Mouse (Mus musculus) bone marrow macrophage, adult 2 months (primary cell): ENCODE data around the gene Wfdc12.

Experiments used
- CTCF ChIP-seq: IDR thresholded peaks from 2 replicates; pipeline ENCODE4 v1.5.1; 2012; ENCODE audit warnings: low read depth, mild to moderate bottlenecking, low read length, moderate library complexity
- POLR2A ChIP-seq: IDR thresholded peaks from 2 replicates; pipeline ENCODE4 v1.6.1; 2012; ENCODE audit warnings: mild to moderate bottlenecking, low read depth, low read length, borderline replicate concordance

GRCm38 (mm10) chr2:164190576-164190975 is at the start of gene Wfdc12:
- TF ChIP-seq POLR2A = no peak
- no peak for TF ChIP-seq CTCF
